Mouse (Mus musculus) liver, embryonic 11.5 days (tissue): ENCODE data around the gene Inafm1. TPM values are rescaled to one million over a fixed set of nuclear protein-coding genes. Genes with fewer than 3 reads are reported as not detected.
"Not testable (repeated sequence)": the region's sequence is repeated elsewhere in the genome, so short reads cannot be mapped to it uniquely, and the experiment has no call there.

Source experiments
- ATAC-seq: fragments of 200-750 bp; cut with Nextera tagmentation; replicated peaks from 2 replicates; pipeline ENCODE4 v1.8.0; 2017; ENCODE audit warnings: moderate number of reproducible peaks, mild to moderate bottlenecking, moderate TSS enrichment, moderate library complexity; ENCODE audit not compliant: low FRiP score
- DNase-seq: peaks from one replicate; pipeline ENCODE4 v3.0.0-alpha.2; 2017; ENCODE audit warnings: low spot score
- H3K27ac ChIP-seq: fragments of 300-500 bp; sonication (generic); 2 replicates; pipeline ENCODE4 v1.5.1; 2014; ENCODE audit warnings: mild to moderate bottlenecking, low read depth, low read length, control low read depth
- H3K27me3 ChIP-seq: fragments of 300-500 bp; sonication (generic); replicated peaks from 2 replicates; pipeline ENCODE4 v1.6.1; 2014; ENCODE audit warnings: low read length, mixed read lengths; ENCODE audit not compliant: control insufficient read depth, insufficient read depth
- H3K36me3 ChIP-seq: fragments of 300-500 bp; sonication (generic); 2 replicates; pipeline ENCODE4 v1.6.1; 2014; ENCODE audit warnings: mild to moderate bottlenecking, low read length, moderate library complexity, mixed read lengths; ENCODE audit not compliant: control insufficient read depth, insufficient read depth
- H3K4me1 ChIP-seq: fragments of 300-500 bp; sonication (generic); replicated peaks from 2 replicates; pipeline ENCODE4 v1.6.1; 2014; ENCODE audit warnings: low read length, mixed read lengths; ENCODE audit not compliant: control insufficient read depth, insufficient read depth
- H3K4me2 ChIP-seq: fragments of 300-500 bp; sonication (generic); 2 replicates; pipeline ENCODE4 v1.6.1; 2014; ENCODE audit warnings: mild to moderate bottlenecking, control low read depth, moderate library complexity
- H3K4me3 ChIP-seq: fragments of 300-500 bp; sonication (generic); 2 replicates; pipeline ENCODE4 v1.5.1; 2014; ENCODE audit warnings: low read depth, low read length, control low read depth
- H3K9ac ChIP-seq: fragments of 300-500 bp; sonication (generic); 2 replicates; pipeline ENCODE4 v1.6.1; 2014; ENCODE audit warnings: low read depth, low read length, control low read depth
- H3K9me3 ChIP-seq: fragments of 300-500 bp; sonication (generic); 2 replicates; pipeline ENCODE4 v1.6.1; 2016; ENCODE audit warnings: low read length, inconsistent platforms, mixed read lengths; ENCODE audit not compliant: control insufficient read depth
- WGBS: fragments of 180-500 bp; shearing (Covaris S2); extraction: QIAGEN DNeasy Blood & Tissue Kit; methylation state at CpG from one replicate; pipeline ENCODE4 v1.1.7; 2014; 5-methylcytosine and 5-hydroxymethylcytosine counted together
- polyA plus RNA-seq: library from polyadenylated mRNA; unstranded; fragments of >200 nt; fragmentation: Nextera tagmentation; extraction: Ambion mirVana; gene quantifications from 2 replicates; pipeline ENCODE4 v1.2.1, GENCODE M21; 2014

Inafm1 gene
- polyA plus RNA-seq, 1 experiment from 2014 or later = 10.6 TPM

GRCm38 (mm10) chr7:16263015-16263787, 10.2 kb downstream of the Inafm1 start:
- H3K4me3 ChIP-seq = no peak overlapping the region
- DNase-seq (peak; percentile 63), ATAC-seq (no peak)
- H3K27me3 ChIP-seq = no peaks in the 10 kb centered on the region
- H3K4me2 ChIP-seq = no peak overlapping the region
- H3K4me1 ChIP-seq = no peaks in the 10 kb centered on the region
- no peak overlapping the region for H3K27ac ChIP-seq
- no peaks in the 10 kb centered on the region for H3K9me3 ChIP-seq
- no peak overlapping the region for H3K9ac ChIP-seq
- 25% methylated on average over 8 of the region's 8 CpGs for WGBS
- no peaks in the 10 kb centered on the region for H3K36me3 ChIP-seq

GRCm38 (mm10) chr7:16261097-16261496, 12.3 kb downstream of the Inafm1 start:
- Histone ChIP-seq H3K4me1 (no peaks in the 10 kb centered on the region), H3K9ac (no peak overlapping the region), H3K27ac (no peak overlapping the region), H3K9me3 (no peaks in the 10 kb centered on the region), H3K4me2 (no peak overlapping the region), H3K4me3 (no peak overlapping the region), H3K36me3 (no peaks in the 10 kb centered on the region), H3K27me3 (no peaks in the 10 kb centered on the region)
- WGBS = 42% methylated on average over 1 of the region's 1 CpGs
- ATAC-seq = no peak; the same call in 1 of the 2 replicates
- no peak for DNase-seq

- no peak within 1 kb of the TSS for H3K4me2 ChIP-seq
- no peaks in the 10 kb centered on the region for H3K9me3 ChIP-seq
- H3K27me3 ChIP-seq = no peaks in the 10 kb centered on the region
- 53% methylated on average over 5 of the region's 5 CpGs for WGBS
- H3K36me3 ChIP-seq = no peaks in the 10 kb centered on the region
- DNase-seq (no peak), ATAC-seq (no peak)
- peak within 1 kb of the TSS; percentile 6; the same call in 1 of the 2 replicates for H3K9ac ChIP-seq
- H3K4me1 ChIP-seq = no peaks in the 10 kb centered on the region
- no peak within 1 kb of the TSS for H3K27ac ChIP-seq
- H3K4me3 ChIP-seq = no peak within 1 kb of the TSS
These were observed 14.3 kb downstream of the Inafm1 start, which contains the start of gene C5ar1 for GRCm38 (mm10) chr7:16259110-16259590. TSS of gene C5ar1 (minus strand) at chr7:16259540.

GRCm38 (mm10) chr7:16257830-16258229, 15.6 kb downstream of the Inafm1 start:
- H3K9me3 ChIP-seq = no peaks in the 10 kb centered on the region
- no peak overlapping the region for H3K4me2 ChIP-seq
- no peak overlapping the region for H3K27ac ChIP-seq
- no peaks in the 10 kb centered on the region for H3K4me1 ChIP-seq
- ATAC-seq (no peak), DNase-seq (no peak)
- H3K4me3 ChIP-seq = no peak overlapping the region
- H3K36me3 ChIP-seq = no peaks in the 10 kb centered on the region
- WGBS = 68% methylated on average over 11 of the region's 11 CpGs
- no peaks in the 10 kb centered on the region for H3K27me3 ChIP-seq
- no peak overlapping the region for H3K9ac ChIP-seq

- not testable (repeated sequence) for H3K4me3 ChIP-seq, ATAC-seq
- WGBS = 79% methylated on average over 4 of the region's 4 CpGs
These were observed 17.5 kb downstream of the Inafm1 start for GRCm38 (mm10) chr7:16255963-16256362.

GRCm38 (mm10) chr7:16254195-16254594, 19.2 kb downstream of the Inafm1 start:
- Histone ChIP-seq H3K4me3 (no peak overlapping the region), H3K4me2 (no peak overlapping the region), H3K27ac (no peak overlapping the region), H3K36me3 (no peaks in the 10 kb centered on the region), H3K27me3 (no peaks in the 10 kb centered on the region), H3K4me1 (no peaks in the 10 kb centered on the region), H3K9ac (no peak overlapping the region), H3K9me3 (no peaks in the 10 kb centered on the region)
- whole genome bisulfite sequencing = 27% methylated on average over 4 of the region's 4 CpGs
- ATAC-seq (no peak), DNase-seq (no peak)

More at GRCm38 (mm10) chr7:16255963-16256362, 17.5 kb downstream of the Inafm1 start:
- H3K9ac ChIP-seq, H3K9me3 ChIP-seq, H3K4me1 ChIP-seq, H3K27ac ChIP-seq, H3K27me3 ChIP-seq, H3K4me2 ChIP-seq, DNase-seq, H3K36me3 ChIP-seq: not testable (repeated sequence)

GRCm38 (mm10) chr7:16250687-16251086, 22.7 kb downstream of the Inafm1 start:
- H3K27ac ChIP-seq = no peak overlapping the region
- H3K9ac ChIP-seq = no peak overlapping the region
- no peaks in the 10 kb centered on the region for H3K36me3 ChIP-seq
- DNase-seq (no peak), ATAC-seq (no peak)
- no peak overlapping the region for H3K4me3 ChIP-seq
- no peak overlapping the region for H3K4me2 ChIP-seq
- H3K27me3 ChIP-seq = no peaks in the 10 kb centered on the region
- WGBS = 38% methylated on average over 5 of the region's 5 CpGs
- H3K9me3 ChIP-seq = no peaks in the 10 kb centered on the region
- H3K4me1 ChIP-seq = 0 out of 2 replicates have a peak, but pooled peaks cover 2% of the 10 kb centered on the region

- H3K27me3 ChIP-seq = no peaks in the 10 kb centered on the region
- no peak overlapping the region for H3K27ac ChIP-seq
- no peaks in the 10 kb centered on the region for H3K9me3 ChIP-seq
- WGBS = 47% methylated on average over 1 of the region's 4 CpGs
- no peaks in the 10 kb centered on the region for H3K36me3 ChIP-seq
- H3K9ac ChIP-seq = no peak overlapping the region
- no peak overlapping the region for H3K4me3 ChIP-seq
- H3K4me1 ChIP-seq = peaks cover 28% of the 10 kb centered on the region
- H3K4me2 ChIP-seq = no peak overlapping the region
- ATAC-seq = no peak
- no peak for DNase-seq
These were observed 27.5 kb downstream of the Inafm1 start for GRCm38 (mm10) chr7:16245958-16246357.

- Histone ChIP-seq H3K4me2 (no peak within 1 kb of the TSS), H3K9ac (no peak within 1 kb of the TSS; the same call in 1 of the 2 replicates), H3K4me3 (no peak within 1 kb of the TSS), H3K27me3 (no peaks in the 10 kb centered on the region), H3K9me3 (no peaks in the 10 kb centered on the region), H3K36me3 (no peaks in the 10 kb centered on the region), H3K4me1 (peaks cover 39% of the 10 kb centered on the region), H3K27ac (peak within 1 kb of the TSS; percentile 55)
- DNase-seq (no peak), ATAC-seq (no peak)
- 64% methylated on average over 5 of the region's 5 CpGs for WGBS
These were observed 29.4 kb downstream of the Inafm1 start, which contains the start of gene C5ar2 for GRCm38 (mm10) chr7:16244067-16244466. TSS of gene C5ar2 (minus strand) at chr7:16244154.
